Mouse (Mus musculus): ENCODE results near the gene P2rx7. TPM values are rescaled to one million over a fixed set of nuclear protein-coding genes. Genes with fewer than 3 reads are reported as not detected.
A peak's percentile ranks its signal among the peaks of the same experiment; 100 is the strongest.

The P2rx7 gene
- polyA plus RNA-seq, 1 experiment from 2014 or later = 6.7 TPM

DNA sequence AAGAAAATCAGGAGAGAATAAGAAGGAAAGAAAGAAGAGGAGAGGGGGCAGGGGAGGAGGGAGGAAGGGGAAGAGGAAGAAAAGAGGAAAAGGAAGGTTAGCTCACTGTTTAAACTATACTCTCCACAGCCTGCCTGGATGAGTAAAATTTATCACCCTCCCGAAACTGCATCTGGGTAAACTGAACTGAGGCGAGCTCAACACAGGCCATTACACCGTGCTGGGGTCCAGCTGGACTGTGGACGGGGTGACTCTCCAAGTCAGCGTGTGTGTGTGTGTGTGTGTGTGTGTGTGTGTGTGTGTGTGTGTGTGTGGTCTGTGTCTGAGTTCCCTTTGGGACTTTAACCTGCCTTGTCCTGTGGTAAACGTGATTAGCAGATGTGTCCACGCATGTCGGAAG lies 32.3 kb downstream of the P2rx7 start:
- 70% methylated on average over 8 of the region's 8 CpGs for WGBS
- ATAC-seq = no peak
- no peaks in the 10 kb centered on the region for H3K27me3 ChIP-seq (replicated peaks; ENCODE audit: insufficient read depth, low read length)

DNA sequence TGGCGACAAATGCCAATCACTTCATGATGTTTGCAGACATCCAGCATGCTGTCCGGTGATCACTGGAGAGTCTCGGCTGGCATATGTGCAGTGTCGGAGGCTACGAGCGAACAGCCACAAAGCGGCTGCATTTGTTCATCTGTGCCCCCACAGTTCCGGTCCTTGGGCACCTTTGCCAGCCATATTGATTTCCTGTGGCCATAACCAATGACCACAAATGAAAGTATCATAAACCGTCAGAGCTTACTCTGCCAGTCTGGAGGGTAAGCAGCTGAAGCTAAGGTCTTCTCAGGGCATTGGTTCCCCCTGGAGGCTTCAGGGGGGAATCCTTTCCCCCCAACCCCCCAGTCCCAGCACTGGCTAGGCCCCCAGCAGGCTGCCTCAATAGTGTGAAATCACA lies 34.3 kb downstream of the P2rx7 start:
- no peaks in the 10 kb centered on the region for H3K4me1 ChIP-seq (ENCODE audit: insufficient read depth, low read depth, low read length)
- H3K9me3 ChIP-seq (ENCODE audit: low read length) = no peaks in the 10 kb centered on the region
- ATAC-seq (no peak), DNase-seq (ENCODE audit: low spot score) (no peak)
- H3K36me3 ChIP-seq (ENCODE audit: insufficient read depth, low read length) = no peaks in the 10 kb centered on the region
- 85% methylated on average over 9 of the region's 9 CpGs for WGBS
- no peaks in the 10 kb centered on the region for H3K27me3 ChIP-seq (replicated peaks; ENCODE audit: insufficient read depth, low read length)
- H3K4me2 ChIP-seq (replicated peaks; ENCODE audit: low read depth, low read length) = no peak overlapping the region
- no peak overlapping the region for H3K9ac ChIP-seq (replicated peaks; ENCODE audit: low read depth)
- no peak overlapping the region for H3K27ac ChIP-seq (ENCODE audit: low read length)
- H3K4me3 ChIP-seq (ENCODE audit: low read depth, low read length) = no peak overlapping the region
- TF ChIP-seq CTCF (IDR thresholded peaks at IDR 0.05) (no peak), EP300 (IDR thresholded peaks at IDR 0.05) (no peak)

More for the DNA sequence above, 32.3 kb downstream of the P2rx7 start:
- no peaks in the 10 kb centered on the region for H3K36me3 ChIP-seq (ENCODE audit: insufficient read depth, low read length)
- H3K9me3 ChIP-seq (ENCODE audit: low read length) = no peaks in the 10 kb centered on the region
- no peak for DNase-seq (ENCODE audit: low spot score)
- H3K9ac ChIP-seq (replicated peaks; ENCODE audit: low read depth) = no peak overlapping the region
- H3K4me1 ChIP-seq (ENCODE audit: insufficient read depth, low read depth, low read length) = no peaks in the 10 kb centered on the region
- no peak overlapping the region for H3K4me2 ChIP-seq (replicated peaks; ENCODE audit: low read depth, low read length)
- no peak overlapping the region for H3K4me3 ChIP-seq (ENCODE audit: low read depth, low read length)
- TF ChIP-seq EP300 (IDR thresholded peaks at IDR 0.05) (no peak), CTCF (IDR thresholded peaks at IDR 0.05) (no peak)
- no peak overlapping the region for H3K27ac ChIP-seq (ENCODE audit: low read length)

DNA sequence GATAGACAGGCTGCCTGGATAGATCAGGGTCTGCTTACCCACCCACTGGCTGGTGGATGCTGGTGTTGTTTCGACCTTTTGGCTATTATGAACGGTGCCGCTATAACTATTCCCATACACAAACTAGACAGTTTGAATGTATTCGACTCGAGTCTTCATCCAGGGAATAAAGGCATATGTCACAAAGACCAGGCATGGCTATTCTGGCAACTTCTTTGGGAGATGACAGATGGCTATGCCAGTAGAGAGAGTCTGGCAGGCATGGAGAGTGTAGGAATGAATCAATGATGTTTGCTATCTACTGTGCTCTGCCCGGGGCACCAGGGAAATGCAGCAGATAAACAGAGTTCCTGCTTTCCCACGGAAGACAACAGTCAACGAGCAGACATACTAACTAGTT lies 36.2 kb downstream of the P2rx7 start:
- Histone ChIP-seq H3K27me3 (replicated peaks; ENCODE audit: insufficient read depth, low read length) (no peaks in the 10 kb centered on the region), H3K4me3 (ENCODE audit: low read depth, low read length) (no peak overlapping the region), H3K27ac (ENCODE audit: low read length) (no peak overlapping the region), H3K4me1 (ENCODE audit: insufficient read depth, low read depth, low read length) (no peaks in the 10 kb centered on the region), H3K36me3 (ENCODE audit: insufficient read depth, low read length) (no peaks in the 10 kb centered on the region), H3K4me2 (replicated peaks; ENCODE audit: low read depth, low read length) (no peak overlapping the region), H3K9ac (replicated peaks; ENCODE audit: low read depth) (no peak overlapping the region), H3K9me3 (ENCODE audit: low read length) (no peaks in the 10 kb centered on the region)
- WGBS = 84% methylated on average over 8 of the region's 8 CpGs
- DNase-seq (ENCODE audit: low spot score) (no peak), ATAC-seq (no peak)
- TF ChIP-seq EP300 (IDR thresholded peaks at IDR 0.05) = no peak
- TF ChIP-seq CTCF (IDR thresholded peaks at IDR 0.05) = no peak

DNA sequence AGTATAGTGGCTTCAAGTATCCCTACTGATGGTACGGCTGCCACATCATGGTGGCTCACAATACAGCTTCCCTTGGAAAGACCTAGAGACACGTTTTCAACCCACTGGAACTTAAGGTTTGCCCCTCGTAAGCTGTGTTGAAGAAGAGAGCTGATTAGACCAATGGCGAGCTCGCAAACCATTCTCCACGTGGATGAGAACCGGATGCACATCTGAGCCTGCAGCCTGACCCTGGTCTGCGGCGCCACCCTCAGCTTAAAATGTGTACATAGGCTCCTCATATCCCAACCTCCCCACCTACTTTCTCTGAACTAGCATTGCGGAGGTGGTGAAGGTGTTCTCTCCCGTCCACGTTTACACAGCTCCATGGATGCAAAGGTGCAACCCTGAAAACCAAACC lies 37.6 kb downstream of the P2rx7 start:
- no peak overlapping the region for H3K4me2 ChIP-seq (replicated peaks; ENCODE audit: low read depth, low read length)
- ATAC-seq (no peak), DNase-seq (ENCODE audit: low spot score) (no peak)
- H3K36me3 ChIP-seq (ENCODE audit: insufficient read depth, low read length) = no peaks in the 10 kb centered on the region
- 79% methylated on average over 12 of the region's 12 CpGs for WGBS
- no peak for TF ChIP-seq EP300 (IDR thresholded peaks at IDR 0.05)
- peak; percentile 8; the same call in 1 of the 2 replicates for TF ChIP-seq CTCF (IDR thresholded peaks at IDR 0.05)
- H3K27me3 ChIP-seq (replicated peaks; ENCODE audit: insufficient read depth, low read length) = no peaks in the 10 kb centered on the region
- H3K4me3 ChIP-seq (ENCODE audit: low read depth, low read length) = no peak overlapping the region
- no peak overlapping the region for H3K9ac ChIP-seq (replicated peaks; ENCODE audit: low read depth)
- H3K4me1 ChIP-seq (ENCODE audit: insufficient read depth, low read depth, low read length) = no peaks in the 10 kb centered on the region
- H3K27ac ChIP-seq (ENCODE audit: low read length) = no peak overlapping the region
- no peaks in the 10 kb centered on the region for H3K9me3 ChIP-seq (ENCODE audit: low read length)

DNA sequence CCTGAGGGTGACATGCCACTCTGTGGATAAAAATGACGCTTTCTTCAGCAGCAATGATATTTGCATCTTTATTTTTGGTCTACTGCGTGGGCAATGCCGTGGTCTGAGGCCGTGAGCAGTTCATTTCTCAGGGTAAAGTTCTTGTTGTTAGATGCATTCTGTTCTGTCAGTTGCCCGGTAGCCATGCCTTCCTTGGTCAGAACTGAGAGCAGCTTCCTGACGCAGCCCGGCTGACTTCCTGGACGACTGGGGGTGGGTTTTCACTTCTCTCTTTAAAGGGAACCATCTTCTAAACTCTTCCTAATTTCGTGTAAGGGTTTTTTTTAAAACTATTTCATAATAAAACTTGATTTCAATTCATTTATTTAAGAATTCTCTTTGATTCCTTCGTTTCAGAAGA lies 40.2 kb downstream of the P2rx7 start:
- Histone ChIP-seq H3K27ac (ENCODE audit: low read length) (no peak overlapping the region), H3K9me3 (ENCODE audit: low read length) (no peaks in the 10 kb centered on the region), H3K4me1 (ENCODE audit: insufficient read depth, low read depth, low read length) (no peaks in the 10 kb centered on the region), H3K9ac (replicated peaks; ENCODE audit: low read depth) (no peak overlapping the region), H3K27me3 (replicated peaks; ENCODE audit: insufficient read depth, low read length) (no peaks in the 10 kb centered on the region), H3K4me2 (replicated peaks; ENCODE audit: low read depth, low read length) (no peak overlapping the region), H3K36me3 (ENCODE audit: insufficient read depth, low read length) (no peaks in the 10 kb centered on the region), H3K4me3 (ENCODE audit: low read depth, low read length) (no peak overlapping the region)
- TF ChIP-seq EP300 (IDR thresholded peaks at IDR 0.05) = no peak
- no peak for TF ChIP-seq CTCF (IDR thresholded peaks at IDR 0.05)
- DNase-seq (ENCODE audit: low spot score) (no peak), ATAC-seq (no peak)
- WGBS = 56% methylated on average over 10 of the region's 10 CpGs

DNA sequence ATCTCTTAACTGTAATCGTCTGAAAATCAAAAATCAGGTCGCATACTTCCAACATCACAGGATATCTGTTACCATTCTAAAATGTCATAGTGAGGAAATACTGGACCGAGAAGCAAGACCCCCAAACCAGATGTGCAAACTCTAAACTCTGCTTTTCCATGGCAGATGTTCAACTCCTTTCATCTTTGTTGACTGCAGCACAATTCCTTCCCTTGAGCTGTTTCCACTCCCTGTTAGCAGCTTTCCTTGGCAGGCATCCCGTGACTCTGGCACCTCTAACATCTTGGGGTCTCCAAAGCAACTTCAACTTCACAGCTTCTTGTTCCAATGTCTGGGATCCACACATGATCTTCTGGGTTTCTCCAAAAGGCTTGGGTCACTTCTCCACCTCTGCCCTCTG lies 43.7 kb downstream of the P2rx7 start:
- Histone ChIP-seq H3K9me3 (ENCODE audit: low read length) (no peaks in the 10 kb centered on the region), H3K27me3 (replicated peaks; ENCODE audit: insufficient read depth, low read length) (no peaks in the 10 kb centered on the region), H3K4me2 (replicated peaks; ENCODE audit: low read depth, low read length) (no peak overlapping the region), H3K36me3 (ENCODE audit: insufficient read depth, low read length) (no peaks in the 10 kb centered on the region), H3K4me3 (ENCODE audit: low read depth, low read length) (no peak overlapping the region), H3K9ac (replicated peaks; ENCODE audit: low read depth) (no peak overlapping the region), H3K27ac (ENCODE audit: low read length) (no peak overlapping the region), H3K4me1 (ENCODE audit: insufficient read depth, low read depth, low read length) (no peaks in the 10 kb centered on the region)
- TF ChIP-seq CTCF (IDR thresholded peaks at IDR 0.05) = no peak
- no peak for DNase-seq (ENCODE audit: low spot score)
- 65% methylated on average over 4 of the region's 4 CpGs for WGBS
- ATAC-seq = no peak

DNA sequence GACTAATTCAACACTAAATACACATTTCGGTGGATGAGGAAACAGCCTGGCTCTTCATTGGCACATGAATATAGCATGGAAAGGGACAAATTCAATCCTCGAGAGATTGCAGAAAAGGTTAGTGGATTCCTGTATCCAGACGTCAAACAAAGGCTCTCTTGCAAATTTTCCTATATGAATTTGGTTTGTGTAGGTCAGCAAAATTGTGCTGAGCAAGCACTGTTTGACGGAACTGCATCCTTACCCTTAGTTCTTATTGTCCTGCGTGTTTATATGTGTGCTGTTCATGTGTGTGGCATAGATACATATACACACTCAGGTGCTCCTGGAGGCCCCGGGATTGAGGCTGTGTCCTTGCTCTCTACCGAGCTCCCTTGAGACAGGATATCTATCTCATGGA lies 45.4 kb downstream of the P2rx7 start:
- 76% methylated on average over 7 of the region's 7 CpGs for WGBS
- no peaks in the 10 kb centered on the region for H3K27me3 ChIP-seq (replicated peaks; ENCODE audit: insufficient read depth, low read length)
- no peak overlapping the region for H3K27ac ChIP-seq (ENCODE audit: low read length)
- DNase-seq (ENCODE audit: low spot score) (no peak), ATAC-seq (no peak)
- no peak overlapping the region for H3K4me2 ChIP-seq (replicated peaks; ENCODE audit: low read depth, low read length)
- TF ChIP-seq EP300 (IDR thresholded peaks at IDR 0.05) (no peak), CTCF (IDR thresholded peaks at IDR 0.05) (no peak)
- no peak overlapping the region for H3K9ac ChIP-seq (replicated peaks; ENCODE audit: low read depth)
- no peaks in the 10 kb centered on the region for H3K9me3 ChIP-seq (ENCODE audit: low read length)
- no peaks in the 10 kb centered on the region for H3K36me3 ChIP-seq (ENCODE audit: insufficient read depth, low read length)
- H3K4me1 ChIP-seq (ENCODE audit: insufficient read depth, low read depth, low read length) = no peaks in the 10 kb centered on the region
- no peak overlapping the region for H3K4me3 ChIP-seq (ENCODE audit: low read depth, low read length)

Data from lung, postnatal 0 days (tissue).